Mouse (Mus musculus) olfactory bulb, adult 2 months (tissue): Measurements from ENCODE around the gene Pcca.

ENCODE experiments used
- CTCF ChIP-seq: fragments of 200-500 bp; IDR thresholded peaks from 2 replicates; pipeline ENCODE4 v1.5.1; 2012; ENCODE audit warnings: low read depth, mild to moderate bottlenecking, low read length, moderate library complexity; ENCODE audit not compliant: insufficient read depth
- POLR2A ChIP-seq: fragments of 200-500 bp; IDR thresholded peaks from 2 replicates; pipeline ENCODE4 v1.6.1; 2012; ENCODE audit warnings: mild to moderate bottlenecking, low read depth, low read length, moderate library complexity; ENCODE audit not compliant: insufficient read depth

GRCm38 (mm10) chr14:122528475-122528874, 5.6 kb upstream of the Pcca start:
- TF ChIP-seq POLR2A (no peak), CTCF (no peak)
